Mouse (Mus musculus): ENCODE results near the gene Tmem106a.
A peak's percentile ranks its signal among the peaks of the same experiment; 100 is the strongest.
"Not testable (repeated sequence)": the region's sequence is repeated elsewhere in the genome, so short reads cannot be mapped to it uniquely, and the experiment has no call there.

Tmem106a gene

DNA sequence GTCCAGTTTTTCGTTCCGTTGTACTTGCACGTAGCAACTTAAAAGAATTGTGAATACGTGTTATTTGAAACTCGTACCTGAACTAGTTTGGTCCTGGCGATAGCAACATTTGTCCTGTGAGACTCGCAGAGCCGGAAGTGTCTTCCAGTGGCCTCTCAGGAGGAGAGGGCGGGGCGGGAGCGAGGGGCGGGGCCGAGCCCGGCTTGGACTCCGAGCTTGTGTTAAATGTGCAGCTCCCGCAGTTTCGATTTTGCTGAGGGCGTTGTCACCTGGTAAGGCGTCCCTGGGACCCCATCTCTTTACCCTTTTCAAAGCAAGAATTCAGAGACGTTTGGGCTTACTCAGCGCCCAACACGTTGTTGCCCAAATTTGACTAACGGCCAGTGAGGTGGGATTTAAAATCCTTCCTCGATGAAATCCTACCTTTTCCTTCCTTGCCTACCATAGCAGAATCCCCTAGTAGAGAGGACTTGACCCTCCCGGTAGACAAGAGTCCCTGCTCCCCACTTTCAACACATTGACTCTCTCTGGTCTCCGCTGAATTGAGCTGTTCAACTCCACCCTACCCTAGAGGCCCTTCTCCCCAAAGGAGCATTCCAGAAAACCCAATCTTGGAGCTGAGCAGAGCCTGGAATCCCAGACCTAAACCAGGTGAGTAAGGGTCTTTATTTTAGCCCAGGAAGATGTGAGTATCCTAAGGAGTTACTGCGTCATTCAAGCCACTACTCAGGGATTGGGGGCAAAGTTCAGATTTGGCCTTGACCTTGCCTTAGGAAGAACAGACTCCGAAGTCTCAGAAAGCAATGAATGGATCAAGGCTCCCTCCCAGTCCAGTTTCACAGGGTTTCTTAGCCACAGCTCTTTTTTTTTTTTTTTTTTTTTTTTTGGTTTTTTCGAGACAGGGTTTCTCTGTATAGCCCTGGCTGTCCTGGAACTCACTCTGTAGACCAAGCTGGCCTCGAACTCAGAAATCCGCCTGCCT, at the start of gene Tmem106a:
Tmem106a (plus strand) TSS at position 189 of the 982 bp plus-strand sequence.
- peak; percentile 31 for DNase-seq (ENCODE audit: low read depth)

DNA sequence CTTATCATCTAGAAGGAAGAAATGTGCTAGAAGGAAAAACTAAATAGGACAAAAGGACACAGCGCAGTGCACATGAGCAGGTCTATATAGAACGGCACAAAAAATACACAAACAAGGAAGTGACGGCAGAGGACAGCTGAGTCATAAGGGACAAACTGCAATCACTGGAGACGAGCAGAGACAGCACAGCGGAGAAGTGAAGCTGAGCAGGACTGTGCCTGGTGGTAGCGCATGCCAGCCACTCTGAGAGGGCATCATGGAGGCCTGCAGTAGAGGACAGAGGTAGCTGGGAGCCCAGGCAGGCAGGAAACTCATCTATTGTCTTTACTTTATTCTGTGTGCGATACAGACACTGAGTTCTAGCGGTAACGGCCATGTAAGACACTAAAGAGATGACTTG, 38.5 kb upstream of the Tmem106a start:
- DNase-seq (ENCODE audit: low read depth) = no peak

DNA sequence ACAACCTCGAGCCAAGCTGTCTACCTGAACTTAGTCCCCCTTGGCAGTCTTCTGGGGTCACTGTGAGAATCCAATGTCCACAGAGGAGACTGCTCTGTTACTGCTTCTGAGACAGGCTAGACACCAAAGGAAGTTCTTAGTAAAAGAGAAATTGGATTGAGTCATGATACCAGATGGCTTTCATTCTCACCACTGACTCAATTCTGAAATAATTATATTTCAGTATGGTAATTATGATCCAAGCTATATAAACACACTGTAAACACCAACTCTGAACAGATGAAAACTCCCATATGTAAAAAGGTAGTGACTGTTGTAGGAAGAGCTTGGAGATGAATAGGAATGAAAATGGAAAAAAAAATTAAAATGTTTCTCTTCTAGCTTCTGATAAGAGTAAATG, 37.9 kb upstream of the Tmem106a start:
- no peak for DNase-seq (ENCODE audit: low read depth)

DNA sequence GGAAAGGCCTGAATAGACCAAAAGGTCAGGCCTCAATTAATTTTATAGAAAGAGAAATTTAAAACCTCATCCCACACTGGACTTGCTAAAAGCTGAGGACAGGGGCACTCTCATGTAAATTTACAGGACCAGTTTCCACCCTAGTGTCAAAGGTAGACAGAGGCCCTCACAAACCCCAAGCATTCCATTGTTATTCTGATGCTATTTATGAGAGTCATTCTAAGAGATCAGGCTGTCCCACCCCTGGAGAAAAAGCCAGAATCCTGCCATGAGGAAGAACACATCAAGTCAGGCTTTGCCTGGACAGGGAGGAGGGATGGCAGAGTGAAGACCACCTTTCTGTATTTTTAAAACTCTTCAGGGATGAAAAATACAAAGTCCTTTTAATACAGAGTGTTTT, 33.5 kb upstream of the Tmem106a start:
- no peak for DNase-seq (ENCODE audit: low read depth)

DNA sequence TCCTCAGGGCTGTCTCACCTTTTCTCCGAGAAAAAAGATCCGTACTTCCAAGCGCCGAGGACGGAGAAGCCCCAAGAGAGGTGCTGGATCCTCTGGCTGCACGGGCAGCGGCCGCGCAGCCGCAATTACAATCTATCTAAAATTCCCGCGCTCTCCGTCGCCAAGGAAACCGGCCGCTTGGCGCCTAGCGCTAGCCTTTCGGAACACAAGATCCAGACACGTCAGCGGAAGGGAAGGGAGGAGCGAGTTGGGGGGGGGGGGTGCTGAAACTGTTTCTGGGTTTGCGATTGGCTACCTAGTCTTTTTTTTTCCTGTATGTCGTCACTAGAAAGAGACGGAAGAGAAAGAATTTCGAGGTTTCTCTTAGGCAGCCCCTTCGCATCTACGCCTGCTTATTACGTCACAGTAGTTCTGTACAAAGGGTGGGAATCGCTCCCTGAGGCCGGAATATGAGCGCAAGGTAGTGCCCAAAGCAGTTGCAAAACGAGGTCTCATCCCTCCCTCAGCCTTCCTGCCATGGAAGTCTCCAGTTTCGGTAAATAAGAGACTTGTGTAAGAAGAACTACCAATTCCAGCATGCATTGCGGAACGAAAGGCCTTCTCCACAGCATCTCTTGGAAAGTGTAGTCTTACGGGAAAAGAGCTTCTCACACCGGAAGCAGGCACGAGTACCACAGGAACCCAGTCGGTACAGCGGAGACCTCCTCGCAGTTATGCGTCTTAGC, 30.1 kb upstream of the Tmem106a start, which contains the start of the genes Brca1 and Nbr1:
Brca1 (minus strand) TSS at position 205 of the 725 bp plus-strand sequence.
Nbr1 (plus strand) TSS at position 399 of the 725 bp plus-strand sequence.
- peak; percentile 98 for DNase-seq (ENCODE audit: low read depth)

DNA sequence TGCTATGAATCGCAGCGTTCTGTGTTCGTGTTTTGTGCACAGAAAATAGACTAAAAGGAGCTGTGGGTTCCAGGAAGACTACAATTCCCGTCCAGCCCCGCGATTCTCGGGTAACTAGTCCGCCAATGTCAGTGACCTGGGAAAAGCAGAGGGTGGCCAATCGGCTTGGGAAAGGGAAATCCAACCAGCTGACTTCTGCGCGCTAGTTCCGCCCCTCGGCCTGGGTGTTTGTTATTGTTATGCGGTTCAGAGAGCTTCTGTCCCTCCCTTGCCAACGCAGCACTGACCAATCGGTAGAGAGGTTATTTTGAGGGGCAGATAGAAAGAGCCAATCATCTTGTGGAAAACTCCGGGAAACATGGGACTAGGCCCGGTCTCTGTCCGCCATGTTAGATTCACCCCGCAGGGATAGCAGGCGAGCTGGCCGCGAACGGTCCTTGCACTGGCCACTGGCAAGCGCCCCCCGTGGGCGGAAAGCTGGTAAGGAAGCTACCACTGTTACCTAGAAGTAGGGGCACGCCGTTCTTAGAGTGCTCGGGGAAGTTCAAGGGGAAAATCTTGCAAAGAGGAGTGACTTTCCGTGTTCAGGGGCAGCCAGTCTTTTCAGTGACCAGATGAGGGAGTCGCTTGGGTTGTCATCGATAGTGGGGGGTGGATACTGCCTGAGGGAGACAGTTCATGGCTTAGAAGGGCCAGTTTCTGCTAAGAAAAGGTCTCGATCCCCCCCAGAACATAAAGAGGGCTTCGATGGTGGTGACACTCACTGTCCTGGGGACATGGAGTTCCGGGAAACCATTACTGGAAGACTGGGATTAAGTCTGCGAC, 29.4 kb upstream of the Tmem106a start:
- DNase-seq (ENCODE audit: low read depth) = peak; percentile 100

DNA sequence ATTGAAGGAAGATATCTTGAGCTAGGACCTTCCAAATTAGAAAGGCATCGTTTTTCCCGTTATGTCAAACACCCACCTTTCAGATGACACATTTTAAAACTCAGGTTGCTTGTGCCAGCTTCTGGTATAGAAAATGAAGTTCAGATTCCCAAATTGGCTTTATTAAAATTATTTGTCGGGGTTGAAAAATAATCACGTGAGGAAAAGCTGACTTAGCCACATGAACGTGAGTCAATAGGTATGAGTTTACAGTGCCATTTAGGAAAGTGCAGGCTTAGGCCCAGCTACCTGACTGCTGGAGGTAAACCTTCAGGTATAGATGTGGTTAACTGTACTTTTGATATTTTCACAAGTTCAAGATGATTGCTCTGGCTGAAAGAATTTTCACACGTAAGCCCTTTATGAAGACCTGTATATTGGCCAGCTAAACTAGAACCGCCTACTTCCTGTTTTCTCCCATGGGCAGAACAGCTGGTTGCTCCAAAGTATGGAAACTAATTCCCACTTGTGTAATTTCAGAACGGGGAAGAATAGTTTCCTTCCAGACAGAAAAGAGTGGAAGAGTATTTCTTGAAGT, 28.6 kb upstream of the Tmem106a start:
- DNase-seq (ENCODE audit: low read depth) = peak; percentile 29

DNA sequence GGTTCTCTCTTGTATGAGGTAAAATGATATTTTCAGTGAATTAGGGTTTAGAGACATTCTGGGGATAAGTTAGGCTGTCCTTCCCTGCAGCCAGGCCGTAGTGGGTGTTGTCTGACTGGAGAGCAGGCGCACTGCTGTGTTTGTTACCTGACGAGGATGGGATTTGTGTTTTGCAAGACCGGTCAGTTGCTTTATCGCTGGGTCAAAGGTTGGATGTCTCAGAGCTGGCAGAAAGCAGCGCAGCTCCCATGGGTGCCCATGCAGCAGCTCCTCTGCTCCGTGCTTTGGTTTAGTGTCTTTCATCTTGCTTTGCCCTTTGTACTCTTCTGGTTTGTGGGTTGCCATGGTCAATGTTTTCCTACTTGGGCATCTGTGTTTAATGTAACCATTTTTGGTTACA, 25.5 kb upstream of the Tmem106a start:
- DNase-seq (ENCODE audit: low read depth) = no peak

DNA sequence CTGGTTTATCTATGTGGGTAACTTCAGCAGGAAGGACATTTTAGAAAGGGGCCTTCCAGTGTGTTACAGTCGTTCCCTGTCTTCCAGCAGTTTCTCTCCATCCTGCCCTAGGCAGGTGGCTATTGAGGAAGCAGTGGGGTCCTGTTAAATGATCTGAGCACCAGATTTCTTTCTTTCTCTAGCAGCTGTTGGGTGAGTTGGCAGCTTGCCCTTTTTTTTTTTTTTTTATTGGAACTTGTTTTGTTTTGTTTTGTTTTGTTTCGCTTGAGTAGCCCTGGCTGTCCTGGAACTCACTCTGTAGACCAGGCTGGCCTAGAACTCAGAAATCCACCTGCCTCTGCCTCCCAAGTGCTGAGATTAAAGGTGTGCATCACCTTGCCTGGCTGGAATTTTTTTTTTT, 25.1 kb upstream of the Tmem106a start:
- DNase-seq (ENCODE audit: low read depth) = no peak

DNA sequence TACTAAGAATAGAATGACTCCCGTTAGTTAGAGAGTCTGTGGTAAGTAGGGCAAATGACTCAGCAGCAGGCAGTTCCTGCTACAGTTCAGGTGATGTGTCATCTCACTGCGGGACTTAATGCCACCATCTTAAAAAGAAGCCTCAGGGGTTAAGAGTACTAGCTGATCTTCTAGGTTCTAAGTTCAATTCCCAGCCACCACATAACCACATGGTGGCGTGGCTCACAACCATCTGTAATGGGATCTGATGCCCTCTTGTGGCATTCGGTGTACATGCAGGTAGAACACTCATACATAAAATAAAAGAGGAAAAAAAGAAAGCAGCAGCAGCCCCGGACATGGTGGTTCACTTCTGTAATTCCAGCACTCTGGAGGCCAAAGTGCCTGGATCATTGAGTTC, 19.7 kb upstream of the Tmem106a start:
- peak; percentile 62 for DNase-seq (ENCODE audit: low read depth)

DNA sequence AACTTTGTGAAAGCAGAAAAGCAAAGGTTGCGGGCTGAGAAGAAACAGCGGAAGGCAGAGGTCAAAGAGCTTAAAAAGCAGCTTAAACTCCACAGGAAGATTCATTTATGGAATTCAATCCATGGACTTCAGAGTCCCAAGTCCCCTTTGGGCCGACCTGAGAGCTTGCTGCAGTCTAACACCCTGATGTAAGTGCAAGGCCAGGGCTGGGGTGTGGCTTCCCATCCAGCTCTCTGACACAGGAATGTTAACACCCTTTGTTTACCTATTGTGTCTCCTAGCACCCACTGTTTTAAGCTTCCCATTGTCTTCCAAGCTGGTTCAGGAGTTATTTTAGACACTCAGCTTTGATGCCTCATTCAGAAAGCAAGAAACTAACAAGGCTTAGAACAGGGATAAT, 13.6 kb upstream of the Tmem106a start:
- DNase-seq (ENCODE audit: low read depth) = no peak

DNA sequence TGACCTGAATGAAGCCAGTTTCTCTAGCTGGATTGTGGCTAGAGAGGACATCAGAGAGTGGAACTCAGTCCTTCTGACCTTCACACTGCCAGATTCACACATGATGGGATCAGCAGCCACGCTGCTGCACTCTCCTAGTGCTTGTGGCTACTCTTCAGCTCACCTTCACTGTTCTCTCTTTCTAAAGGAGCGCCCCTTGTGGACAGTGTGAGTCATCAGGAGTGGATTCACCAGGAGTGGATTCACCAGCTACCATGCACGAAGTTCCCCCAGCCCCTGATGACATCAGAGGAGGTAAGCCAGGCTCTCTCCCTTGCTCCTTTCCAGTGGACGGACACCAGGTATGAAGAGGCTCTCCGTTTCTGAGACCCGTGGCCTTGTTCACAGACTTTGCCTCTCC, 5.9 kb upstream of the Tmem106a start:
- DNase-seq (ENCODE audit: low read depth) = no peak

DNA sequence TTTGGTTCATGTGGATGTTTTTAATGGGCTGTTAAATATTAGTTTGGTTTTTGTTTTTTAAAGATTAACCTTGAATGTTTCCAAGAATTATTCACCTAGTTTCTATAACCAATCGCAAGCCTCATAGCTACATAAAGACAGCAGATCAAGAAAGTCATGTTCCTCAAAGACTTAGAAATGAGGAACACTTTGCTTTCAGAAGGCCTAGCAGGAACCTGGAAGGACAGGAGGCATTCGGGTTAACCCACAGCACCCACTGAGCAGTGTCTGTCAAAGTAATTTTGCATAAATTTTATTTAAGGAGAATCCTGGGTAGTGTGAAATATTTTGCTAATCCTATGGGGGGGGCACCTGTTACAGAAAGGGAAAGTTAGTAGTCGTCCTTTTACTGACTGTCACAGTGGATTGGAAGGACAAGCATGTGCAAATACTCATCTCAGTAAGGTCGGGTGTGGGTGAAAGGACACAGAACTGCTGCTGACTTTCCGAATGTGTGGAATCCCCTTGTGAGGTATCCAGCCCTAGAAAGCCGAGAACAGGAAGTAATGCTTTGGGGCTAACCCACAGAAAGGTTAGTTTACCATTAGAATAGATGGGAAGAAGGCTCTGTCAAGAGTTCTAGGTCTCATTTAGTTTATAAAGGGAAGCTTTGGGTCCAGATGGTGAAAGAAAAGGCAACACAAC, 819 bp upstream of the Tmem106a start:
- DNase-seq (ENCODE audit: low read depth) = no peak

DNA sequence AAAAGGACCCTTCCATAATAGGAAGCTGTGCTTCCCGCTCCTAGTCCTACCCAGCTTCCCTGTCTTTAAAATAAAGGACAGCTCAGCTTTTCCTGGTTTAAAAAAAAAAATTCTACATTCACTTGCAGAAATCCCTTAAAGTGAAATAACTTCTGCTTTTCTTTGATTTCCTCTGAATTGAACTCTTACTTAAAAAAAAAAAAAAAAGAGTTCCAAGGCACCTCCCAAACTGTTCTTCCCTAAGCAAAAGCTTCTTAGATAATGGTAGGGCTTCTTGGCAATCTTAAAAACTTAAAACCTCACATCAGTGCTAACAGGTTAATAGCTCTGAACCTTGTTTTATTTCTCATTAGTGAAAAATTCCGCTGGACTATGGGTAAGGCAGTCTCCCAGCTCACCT, 1.2 kb downstream of the Tmem106a start:
- no peak for DNase-seq (ENCODE audit: low read depth)

DNA sequence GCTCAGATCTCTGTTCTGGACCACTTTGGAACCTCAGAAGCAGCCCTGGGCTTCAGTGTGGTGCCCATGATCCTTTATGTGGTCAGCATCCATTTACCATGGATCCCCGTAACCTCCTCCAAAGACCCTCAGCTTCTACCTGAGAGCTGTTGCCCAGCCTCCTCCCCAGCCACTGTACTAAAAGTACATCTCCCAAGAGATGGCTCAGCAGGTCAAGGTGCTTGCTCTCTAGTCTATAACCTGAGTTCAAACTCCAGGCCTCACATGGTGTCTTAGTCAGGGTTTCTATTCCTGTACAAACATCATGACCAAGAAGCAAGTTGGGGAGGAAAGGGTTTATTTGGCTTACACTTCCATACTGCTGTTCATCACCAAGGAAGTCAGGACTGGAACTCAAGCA, 3.0 kb downstream of the Tmem106a start:
- DNase-seq (ENCODE audit: low read depth) = not testable (repeated sequence)

DNA sequence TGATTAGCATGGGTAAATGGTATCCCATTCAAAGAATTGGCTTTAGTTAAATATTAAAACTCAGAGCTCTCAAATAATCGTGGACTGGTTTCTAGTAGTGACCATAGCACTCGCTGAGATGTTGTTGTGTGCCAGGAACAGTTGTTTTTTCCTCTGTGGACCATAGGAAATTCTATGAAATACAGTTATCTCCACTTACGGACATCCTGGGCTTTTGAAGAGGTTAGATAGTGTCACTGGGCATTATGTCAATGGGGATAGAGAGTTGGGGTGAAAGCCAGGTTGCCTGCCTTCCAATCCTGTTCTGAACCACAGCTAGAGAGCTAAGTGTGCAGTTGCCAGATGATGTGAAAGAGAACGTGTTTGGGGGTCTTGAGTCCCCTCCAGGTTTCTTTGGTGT, 3.8 kb downstream of the Tmem106a start:
- DNase-seq (ENCODE audit: low read depth) = no peak

DNA sequence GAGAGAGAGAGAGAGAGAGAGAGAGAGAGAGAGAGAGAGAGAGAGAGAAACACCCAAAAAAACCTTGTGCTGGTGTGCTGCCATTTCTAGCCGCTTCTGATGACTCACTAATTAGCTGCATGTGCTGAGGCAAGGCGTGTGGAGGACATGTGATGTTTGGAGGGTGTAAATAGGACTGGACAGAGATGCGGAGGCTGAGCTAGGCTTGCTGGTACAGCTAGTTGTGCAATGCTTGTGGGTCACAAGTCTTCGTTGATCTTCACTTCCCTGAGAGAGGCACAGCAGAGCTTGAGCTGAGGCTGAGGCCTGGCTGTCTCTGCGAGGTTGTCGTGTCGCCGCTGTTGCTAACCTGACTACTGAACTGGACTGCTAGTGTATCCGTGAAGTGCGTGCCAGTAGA, 5.6 kb downstream of the Tmem106a start:
- peak; percentile 69 for DNase-seq (ENCODE audit: low read depth)

DNA sequence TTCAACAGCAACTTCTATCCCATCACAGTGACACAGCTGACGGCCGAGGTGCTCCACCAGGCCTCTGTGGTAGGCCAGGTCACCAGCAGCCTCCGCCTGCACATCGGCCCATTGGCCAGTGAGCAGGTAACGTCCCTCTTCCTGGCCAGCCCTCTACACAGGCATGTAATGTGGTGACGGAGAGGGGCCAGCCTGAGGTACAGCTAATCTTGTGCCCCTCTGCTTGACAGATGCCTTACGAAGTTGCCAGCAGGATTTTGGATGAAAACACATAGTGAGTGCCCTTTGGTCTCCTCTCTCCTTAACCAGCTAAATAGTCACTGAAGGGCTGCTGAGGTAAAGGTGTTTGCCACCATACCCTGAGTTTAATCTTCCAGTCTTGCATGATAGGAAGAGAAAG, 6.8 kb downstream of the Tmem106a start:
- no peak for DNase-seq (ENCODE audit: low read depth)

DNA sequence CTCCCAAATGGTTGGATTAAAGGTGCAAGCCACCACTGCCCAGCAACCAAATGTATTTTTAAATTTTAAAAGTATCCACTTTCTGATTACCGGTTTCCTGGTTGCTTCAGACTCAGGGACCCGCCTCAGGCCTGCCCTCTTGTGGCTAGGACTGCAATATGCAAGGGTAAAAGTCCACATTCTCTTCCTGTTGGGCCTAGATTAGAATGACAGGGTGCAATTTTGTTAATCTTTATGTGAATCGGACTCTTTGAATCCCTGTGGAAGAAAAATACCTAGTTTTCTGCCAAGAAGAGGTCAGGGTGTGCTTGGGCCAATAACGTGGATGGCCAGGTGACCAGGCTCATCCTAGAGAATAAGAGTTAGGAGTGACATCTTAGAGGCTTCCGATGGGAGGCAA, 7.4 kb downstream of the Tmem106a start:
- DNase-seq (ENCODE audit: low read depth) = no peak

DNA sequence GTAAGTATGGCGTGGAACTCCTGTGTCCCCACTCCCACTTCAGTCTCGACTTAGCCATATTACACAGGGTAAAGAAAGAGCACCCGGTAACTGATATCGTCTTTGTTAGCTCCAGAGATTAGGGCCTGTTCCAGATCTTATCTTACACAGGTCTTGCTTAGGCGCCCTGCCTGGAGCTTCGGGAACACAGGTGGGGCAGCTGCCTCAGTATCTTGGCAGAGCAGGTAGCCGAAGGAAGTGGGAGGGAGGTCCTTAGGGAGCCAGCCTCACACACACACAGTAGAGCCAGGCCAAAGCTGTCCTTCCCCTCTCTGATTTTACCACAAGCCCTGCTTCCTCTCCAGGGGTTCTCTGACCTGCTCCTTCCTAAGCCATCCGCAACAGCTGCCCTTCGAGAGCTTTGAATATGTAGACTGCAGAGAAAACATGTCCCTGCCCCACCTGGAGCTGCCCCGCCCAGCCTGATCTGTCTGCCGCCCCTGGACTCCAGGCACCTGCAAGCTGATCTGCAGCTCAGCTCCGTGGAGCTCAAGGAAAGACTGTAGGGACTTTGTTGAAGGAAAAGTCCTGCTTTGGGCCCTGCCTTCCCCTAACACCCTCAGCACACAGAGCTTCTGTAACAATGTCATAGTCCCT, 8.1 kb downstream of the Tmem106a start:
- DNase-seq (ENCODE audit: low read depth) = no peak

DNA sequence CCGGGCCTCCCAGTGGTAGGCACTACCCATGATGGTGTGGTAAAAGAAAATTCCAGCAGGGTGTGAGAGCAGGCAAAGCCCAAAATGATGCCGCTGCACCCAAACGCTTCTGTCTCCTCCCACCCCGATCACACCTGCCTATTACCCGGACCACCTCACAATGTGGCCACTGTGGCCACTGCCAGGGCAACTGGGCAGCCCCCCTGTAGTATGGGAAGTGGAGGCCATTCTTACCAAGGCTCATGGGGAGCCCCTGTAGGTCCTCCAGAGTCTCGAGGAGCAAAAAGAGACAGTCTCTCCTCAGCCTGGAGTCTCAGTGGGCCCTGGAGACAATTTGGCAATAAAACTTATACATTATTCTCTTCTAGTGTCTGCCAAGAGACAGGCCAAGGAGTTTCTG, 17.1 kb downstream of the Tmem106a start, which contains the start of gene Gm11634:
Gm11634 (minus strand) TSS at position 101 of the 400 bp plus-strand sequence.
- no peak for DNase-seq (ENCODE audit: low read depth)

Measured in fibroblast of lung, adult 2 months (primary cell).